Mouse (Mus musculus): ENCODE results near the gene D330045A20Rik. TPM values are rescaled to one million over a fixed set of nuclear protein-coding genes. Genes with fewer than 3 reads are reported as not detected.

The D330045A20Rik gene
- polyA plus RNA-seq (2012; ENCODE audit: low replicate concordance): 0.16 and 0.54 TPM in 2 replicates

DNA sequence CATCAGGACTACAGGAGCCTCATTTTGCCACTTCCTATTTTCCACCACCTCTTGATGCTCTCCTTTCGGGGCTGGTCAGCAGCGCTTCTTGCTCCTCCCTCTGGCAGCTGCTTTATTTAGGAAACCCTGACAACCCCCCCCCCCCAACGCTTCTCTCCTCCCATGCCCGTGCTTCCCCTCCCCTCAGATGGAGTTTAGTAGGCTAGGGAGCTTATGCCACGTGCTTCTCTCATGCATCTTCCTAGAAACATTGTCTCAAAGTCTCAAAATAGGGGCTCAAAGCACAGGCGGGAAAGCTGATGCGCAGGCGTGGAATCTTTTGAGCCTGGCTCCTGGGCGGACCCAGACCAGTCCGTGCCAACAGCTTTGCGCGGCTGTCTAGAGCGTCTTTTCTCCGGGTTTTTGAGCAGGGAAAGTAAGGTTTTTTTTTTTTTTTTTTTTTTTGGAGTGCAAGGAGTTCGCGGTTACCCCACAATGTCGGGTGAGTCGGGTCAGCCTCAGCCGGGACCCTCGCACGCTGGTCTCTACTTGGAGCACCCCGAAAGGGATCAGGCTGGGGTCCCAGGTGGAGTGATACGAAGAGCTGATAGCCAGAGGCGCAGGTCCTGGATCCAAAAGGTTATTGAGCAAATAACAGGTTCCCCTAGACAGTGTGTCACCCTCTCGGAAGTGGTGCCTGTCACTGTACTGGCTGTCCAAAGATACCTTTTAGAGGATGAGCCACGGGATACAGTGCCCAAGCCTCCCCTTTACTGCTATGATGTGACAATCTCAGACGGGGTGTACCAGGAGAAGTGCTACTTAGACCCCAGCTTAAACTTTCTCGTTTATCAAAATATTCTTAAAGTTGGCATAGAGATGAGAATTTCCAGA, at the start of gene D330045A20Rik:
TSS of gene D330045A20Rik (plus strand) at position 346 of the 873 bp plus-strand sequence.

DNA sequence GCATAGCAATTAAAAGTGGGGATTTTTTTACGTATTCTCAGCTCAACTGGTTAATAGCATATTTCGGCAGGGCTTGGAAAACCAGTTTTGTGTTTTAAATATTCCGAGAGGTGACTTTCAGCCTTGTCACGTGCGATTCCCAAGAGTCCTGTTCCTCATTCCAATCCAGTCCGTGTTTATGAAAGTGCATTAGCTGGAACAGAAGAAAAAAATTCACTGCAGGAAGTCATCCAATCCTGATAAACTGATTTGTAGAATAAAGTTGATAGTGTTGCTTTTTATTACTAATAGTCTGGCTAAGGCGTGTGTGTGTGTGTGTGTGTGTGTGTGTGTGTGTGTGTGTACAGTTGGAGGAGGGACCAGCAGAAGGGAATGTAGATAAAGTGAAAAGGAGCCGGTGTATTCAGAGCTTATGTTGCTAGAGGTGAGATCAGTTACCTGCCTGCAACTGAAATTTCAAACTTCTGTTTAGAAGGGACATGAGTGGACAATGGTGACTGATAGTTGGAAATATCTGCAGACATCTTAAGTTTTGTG, 82.8 kb downstream of the D330045A20Rik start, which contains the start of gene Rnf128:
TSS of gene Rnf128 (plus strand) at position 392 of the 537 bp plus-strand sequence.

Other genes with a start within 250 kb of the D330045A20Rik start
- not detected in 2 replicates for gene Trap1a, start 146.7 kb upstream of the D330045A20Rik start, polyA plus RNA-seq (2012; ENCODE audit: low replicate concordance)
- 8.7 and 9.5 TPM in 2 replicates for gene Rnf128, start 82.9 kb downstream of the D330045A20Rik start, polyA plus RNA-seq (2012; ENCODE audit: low replicate concordance)
- 0.30 and 0.41 TPM in 2 replicates for gene Tbc1d8b, start 204.6 kb downstream of the D330045A20Rik start, polyA plus RNA-seq (2012; ENCODE audit: low replicate concordance)
- gene Gm15013, start 234.1 kb downstream of the D330045A20Rik start, polyA plus RNA-seq (2012; ENCODE audit: low replicate concordance): not detected in 2 replicates